Mouse (Mus musculus) liver, adult 2 months (tissue): Measurements from ENCODE around the gene Klhdc3.

ENCODE experiments used
- CTCF ChIP-seq: fragments of 200-500 bp; IDR thresholded peaks from 2 replicates; pipeline ENCODE4 v1.5.1; 2011; ENCODE audit warnings: low read depth, low read length, control low read depth
- POLR2A ChIP-seq: fragments of 200-500 bp; IDR thresholded peaks from 2 replicates; pipeline ENCODE4 v1.6.1; 2011; ENCODE audit warnings: low read length, control low read depth; ENCODE audit not compliant: insufficient read depth; ENCODE audit errors: extremely low read depth

DNA sequence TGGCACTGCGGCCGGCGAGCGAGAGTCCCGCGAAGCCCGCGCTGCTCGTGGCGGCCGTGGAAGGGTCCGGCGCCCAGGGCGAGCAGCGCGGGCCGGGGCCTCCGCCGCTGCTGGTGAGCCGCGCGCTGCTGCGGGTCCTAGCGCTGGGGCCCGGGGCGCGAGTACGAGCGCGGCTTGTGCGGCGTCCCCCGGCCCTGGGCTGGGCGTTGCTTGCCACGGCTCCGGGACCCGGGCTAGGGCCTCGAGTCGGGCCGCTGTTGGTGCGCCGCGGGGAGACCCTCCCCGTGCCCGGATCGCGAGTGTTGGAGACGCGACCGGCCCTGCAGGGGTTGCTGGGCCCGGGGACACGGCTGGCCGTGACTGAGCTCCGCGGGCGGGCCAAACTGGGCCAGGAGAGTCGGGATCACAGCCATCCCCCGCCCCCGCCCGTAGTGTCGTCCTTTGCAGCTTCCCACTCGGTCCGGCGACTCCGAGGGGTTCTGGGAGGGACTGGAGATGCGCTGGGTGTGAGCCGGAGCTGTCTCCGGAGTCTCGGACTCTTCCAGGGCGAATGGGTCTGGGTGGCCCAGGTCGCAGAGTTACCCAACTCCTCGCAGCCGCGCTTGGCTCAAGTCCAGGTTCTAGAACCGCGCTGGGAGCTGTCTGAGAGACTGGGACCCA is 31.0 kb upstream of the Klhdc3 start:
- TF ChIP-seq CTCF (no peak), POLR2A (peak; percentile 34; the same call in 1 of the 2 replicates)
